Mouse (Mus musculus): ENCODE results near the gene Shroom1.

DNA sequence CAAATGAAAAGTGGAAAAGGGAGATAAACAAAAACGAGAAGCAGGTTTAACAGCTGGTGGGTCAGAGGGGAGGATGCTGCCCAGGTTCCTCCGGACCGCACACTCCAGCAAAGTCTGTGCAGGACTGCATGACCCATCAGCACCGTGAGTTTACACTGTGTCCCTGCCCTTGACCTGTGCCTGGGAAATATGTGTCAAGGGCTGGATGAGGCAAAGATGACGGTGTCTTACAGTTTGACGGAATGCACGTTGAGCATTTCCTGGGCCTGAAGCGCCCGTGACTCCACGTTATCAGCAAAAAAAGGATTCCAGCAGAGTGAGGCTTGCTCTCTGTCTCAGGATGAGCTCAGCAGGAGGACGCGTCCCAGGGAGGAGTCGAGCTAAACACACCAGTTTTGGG, 11.4 kb upstream of the Shroom1 start:
- TF ChIP-seq CTCF (IDR thresholded peaks at IDR 0.05) = no peak
- no peak for TF ChIP-seq POLR2A (IDR thresholded peaks at IDR 0.05; ENCODE audit: insufficient read depth, low read depth, low read length)
- no peak for TF ChIP-seq EP300 (IDR thresholded peaks at IDR 0.05; ENCODE audit: insufficient read depth, low read depth, low read length)

All from heart, adult 2 months (tissue).